Mouse (Mus musculus): ENCODE measurements around the gene Nif3l1. TPM values are rescaled to one million over a fixed set of nuclear protein-coding genes. Genes with fewer than 3 reads are reported as not detected.

Gene Nif3l1
- polyA plus RNA-seq, 1 experiment from 2014 or later, result 75.9 TPM

DNA sequence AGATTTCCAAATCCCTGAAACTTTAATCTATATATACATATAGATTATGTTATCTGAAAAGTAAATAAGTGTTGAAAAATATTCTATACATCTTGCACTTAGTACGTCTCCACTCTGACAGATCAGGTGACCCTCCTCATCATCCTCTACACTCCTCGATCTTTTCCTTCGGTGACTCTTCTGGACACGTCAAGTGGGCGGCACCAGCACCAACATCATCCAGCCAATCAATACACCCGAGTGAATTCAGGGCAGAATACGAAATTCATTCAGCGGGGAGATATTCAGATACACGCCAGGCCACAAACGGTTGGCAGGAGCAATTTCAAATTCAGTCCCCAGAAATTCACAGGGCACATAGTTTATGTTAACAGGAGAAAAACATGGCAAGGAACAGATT, 24.9 kb upstream of the Nif3l1 start:
- DNase-seq (ENCODE audit: low spot score), result no peak
- Histone ChIP-seq H3K4me3 (no peak overlapping the region), H3K36me3 (peaks cover 70% of the 10 kb centered on the region), H3K4me1 (replicated peaks) (peaks cover 21% of the 10 kb centered on the region), H3K27ac (no peak overlapping the region), H3K27me3 (ENCODE audit: insufficient read depth, poor library complexity, severe bottlenecking) (no peaks in the 10 kb centered on the region), H3K9me3 (no peaks in the 10 kb centered on the region)
- 91% methylated on average over 10 of the region's 10 CpGs for WGBS

DNA sequence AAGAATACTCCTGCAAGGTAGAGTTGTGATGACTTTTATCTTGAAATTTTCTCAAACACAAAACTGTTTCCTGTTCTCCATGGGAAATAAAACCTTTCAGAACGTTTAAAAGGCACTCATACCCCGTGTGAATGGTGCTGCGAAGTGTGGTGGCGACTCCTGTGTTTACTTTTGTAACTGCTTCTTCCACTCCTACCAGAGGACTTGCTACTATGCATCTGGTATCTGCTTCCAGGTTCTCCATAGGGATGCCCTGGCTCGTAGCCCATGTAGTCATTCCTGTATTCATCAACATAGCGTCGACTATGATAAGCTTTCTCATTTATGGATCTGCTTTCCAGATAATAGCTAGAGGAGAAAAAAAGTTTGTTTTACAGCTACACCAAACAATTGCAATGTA, 24.0 kb upstream of the Nif3l1 start:
- no peak overlapping the region for H3K4me3 ChIP-seq
- peaks cover 60% of the 10 kb centered on the region for H3K36me3 ChIP-seq
- no peaks in the 10 kb centered on the region for H3K27me3 ChIP-seq (ENCODE audit: insufficient read depth, poor library complexity, severe bottlenecking)
- DNase-seq (ENCODE audit: low spot score), result no peak
- H3K27ac ChIP-seq, result no peak overlapping the region
- 85% methylated on average over 7 of the region's 7 CpGs for WGBS
- H3K9me3 ChIP-seq, result no peaks in the 10 kb centered on the region
- H3K4me1 ChIP-seq (replicated peaks), result peaks cover 21% of the 10 kb centered on the region

DNA sequence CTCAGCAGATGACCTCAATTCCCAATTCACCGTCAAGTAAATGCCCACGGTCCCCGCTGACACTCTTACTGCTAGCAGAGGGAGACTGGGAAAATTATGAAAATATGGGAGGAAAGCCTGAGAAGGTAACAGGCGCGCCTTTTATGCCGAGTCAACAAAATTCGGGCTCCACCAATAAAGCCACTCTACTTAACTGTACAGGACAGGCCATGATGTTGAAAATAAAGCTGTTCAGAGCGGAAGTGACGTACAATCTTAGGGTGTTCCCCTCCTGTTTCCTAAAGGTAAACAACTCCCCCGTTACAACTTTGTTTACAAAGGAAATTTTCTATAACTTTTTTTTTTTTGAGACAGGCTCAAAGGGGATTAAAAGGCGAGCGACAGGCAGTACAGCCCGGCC, 22.1 kb upstream of the Nif3l1 start:
- H3K27ac ChIP-seq, result peak overlapping the region; percentile 100
- H3K4me3 ChIP-seq, result peak overlapping the region; percentile 99
- H3K27me3 ChIP-seq (ENCODE audit: insufficient read depth, poor library complexity, severe bottlenecking), result no peaks in the 10 kb centered on the region
- WGBS, result 16% methylated on average over 13 of the region's 13 CpGs
- no peaks in the 10 kb centered on the region for H3K9me3 ChIP-seq
- H3K4me1 ChIP-seq (replicated peaks), result peaks cover 21% of the 10 kb centered on the region
- H3K36me3 ChIP-seq, result peaks cover 41% of the 10 kb centered on the region
- DNase-seq (ENCODE audit: low spot score), result peak; percentile 28

- Histone ChIP-seq H3K27me3 (ENCODE audit: insufficient read depth, poor library complexity, severe bottlenecking) (no peaks in the 10 kb centered on the region), H3K4me3 (peak within 1 kb of the TSS; percentile 99), H3K4me1 (replicated peaks) (peaks cover 21% of the 10 kb centered on the region), H3K27ac (peak within 1 kb of the TSS; percentile 100), H3K9me3 (no peaks in the 10 kb centered on the region), H3K36me3 (peaks cover 34% of the 10 kb centered on the region)
- peak; percentile 94 for DNase-seq (ENCODE audit: low spot score)
- WGBS, result under 1% methylated on average over 79 of the region's 79 CpGs
These were observed 21.3 kb upstream of the Nif3l1 start, which contains the start of gene Clk1 for GRCm38 (mm10) chr1:58423371-58424248. Clk1 (minus strand) TSS chr1:58424066.

GRCm38 (mm10) chr1:58424551-58424950, 20.4 kb upstream of the Nif3l1 start:
- H3K9me3 ChIP-seq, result no peaks in the 10 kb centered on the region
- H3K4me3 ChIP-seq, result 0 out of 2 replicates have a peak overlapping the region, but pooled peaks have one; percentile 99
- H3K4me1 ChIP-seq (replicated peaks), result peaks cover 21% of the 10 kb centered on the region
- H3K27me3 ChIP-seq (ENCODE audit: insufficient read depth, poor library complexity, severe bottlenecking), result no peaks in the 10 kb centered on the region
- H3K27ac ChIP-seq, result no peak overlapping the region
- no peak for DNase-seq (ENCODE audit: low spot score)
- H3K36me3 ChIP-seq, result peaks cover 24% of the 10 kb centered on the region
- WGBS, result 87% methylated on average over 3 of the region's 3 CpGs

GRCm38 (mm10) chr1:58444691-58445090, 260 bp upstream of the Nif3l1 start:
- no peak for DNase-seq (ENCODE audit: low spot score)
- 12% methylated on average over 10 of the region's 10 CpGs for WGBS
- Histone ChIP-seq H3K36me3 (peaks cover 62% of the 10 kb centered on the region), H3K27ac (peak overlapping the region; percentile 93), H3K9me3 (no peaks in the 10 kb centered on the region), H3K4me1 (replicated peaks) (peaks cover 32% of the 10 kb centered on the region), H3K4me3 (peak overlapping the region; percentile 69), H3K27me3 (ENCODE audit: insufficient read depth, poor library complexity, severe bottlenecking) (no peaks in the 10 kb centered on the region)

DNA sequence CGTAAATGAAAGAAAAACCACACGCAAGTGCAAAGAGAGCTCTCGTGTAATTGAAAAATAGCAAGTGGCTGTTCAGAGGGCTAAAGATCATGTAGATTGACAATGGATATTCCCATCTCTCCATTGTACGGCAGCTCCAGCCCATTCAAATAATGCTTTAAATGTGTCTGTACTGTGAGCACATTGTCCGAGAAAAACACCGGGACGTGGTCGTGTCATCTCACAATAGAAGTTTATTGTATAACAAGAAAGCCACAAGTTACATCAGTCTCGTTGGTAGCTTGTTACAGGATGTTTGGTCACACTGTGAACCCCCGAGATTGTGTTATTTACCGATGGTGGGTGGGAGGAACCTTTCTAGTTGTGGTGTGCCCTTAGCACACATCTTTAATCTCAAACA, 910 bp downstream of the Nif3l1 start:
- peaks cover 62% of the 10 kb centered on the region for H3K36me3 ChIP-seq
- H3K9me3 ChIP-seq, result no peaks in the 10 kb centered on the region
- no peak for DNase-seq (ENCODE audit: low spot score)
- H3K27me3 ChIP-seq (ENCODE audit: insufficient read depth, poor library complexity, severe bottlenecking), result no peaks in the 10 kb centered on the region
- H3K27ac ChIP-seq, result peak overlapping the region; percentile 93
- peak overlapping the region; percentile 69 for H3K4me3 ChIP-seq
- peaks cover 32% of the 10 kb centered on the region for H3K4me1 ChIP-seq (replicated peaks)
- 13% methylated on average over 11 of the region's 11 CpGs for WGBS

DNA sequence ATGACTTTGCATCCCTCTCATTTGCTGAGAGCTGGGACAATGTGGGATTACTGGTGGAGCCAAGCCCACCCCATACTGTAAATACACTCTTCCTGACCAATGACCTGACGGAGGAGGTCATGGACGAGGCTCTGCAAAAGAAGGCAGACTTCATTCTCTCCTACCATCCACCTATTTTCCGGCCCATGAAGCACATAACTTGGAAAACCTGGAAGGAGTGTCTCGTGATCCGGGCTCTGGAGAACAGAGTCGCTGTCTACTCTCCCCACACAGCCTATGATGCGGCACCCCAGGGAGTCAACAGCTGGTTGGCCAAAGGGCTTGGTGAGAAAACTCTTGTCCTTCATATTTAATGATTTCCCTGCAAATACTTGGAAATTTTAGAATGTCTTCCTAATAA, 2.8 kb downstream of the Nif3l1 start:
- peaks cover 63% of the 10 kb centered on the region for H3K36me3 ChIP-seq
- H3K27ac ChIP-seq, result no peak overlapping the region
- H3K27me3 ChIP-seq (ENCODE audit: insufficient read depth, poor library complexity, severe bottlenecking), result no peaks in the 10 kb centered on the region
- 96% methylated on average over 7 of the region's 7 CpGs for WGBS
- H3K4me3 ChIP-seq, result no peak overlapping the region
- no peak for DNase-seq (ENCODE audit: low spot score)
- H3K4me1 ChIP-seq (replicated peaks), result peaks cover 32% of the 10 kb centered on the region
- H3K9me3 ChIP-seq, result no peaks in the 10 kb centered on the region

GRCm38 (mm10) chr1:58448396-58448795, 3.4 kb downstream of the Nif3l1 start:
- H3K27me3 ChIP-seq (ENCODE audit: insufficient read depth, poor library complexity, severe bottlenecking), result no peaks in the 10 kb centered on the region
- no peak overlapping the region for H3K4me3 ChIP-seq
- H3K9me3 ChIP-seq, result no peaks in the 10 kb centered on the region
- H3K27ac ChIP-seq, result no peak overlapping the region
- DNase-seq (ENCODE audit: low spot score), result no peak
- H3K4me1 ChIP-seq (replicated peaks), result peaks cover 32% of the 10 kb centered on the region
- 92% methylated on average over 7 of the region's 7 CpGs for WGBS
- peaks cover 69% of the 10 kb centered on the region for H3K36me3 ChIP-seq

DNA sequence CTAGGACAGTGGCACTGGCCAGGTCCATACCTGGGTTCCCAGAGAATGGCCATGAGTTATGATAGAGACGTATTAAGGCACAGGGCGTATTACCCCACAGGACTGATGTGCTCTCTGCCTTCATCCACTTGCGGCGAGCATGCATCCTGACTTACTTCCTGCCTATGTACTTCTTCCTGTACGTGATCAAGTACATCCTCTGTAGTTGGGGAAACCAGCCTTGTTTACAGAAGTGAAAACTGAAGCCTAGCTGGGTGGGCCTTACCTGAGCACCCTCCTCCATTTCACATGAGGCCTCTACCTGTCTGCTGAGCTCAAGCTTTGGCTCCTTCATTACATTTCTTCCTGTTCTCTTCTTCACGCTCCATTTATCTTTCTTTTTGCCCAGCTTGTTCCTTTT, 9.4 kb downstream of the Nif3l1 start:
- no peaks in the 10 kb centered on the region for H3K27me3 ChIP-seq (ENCODE audit: insufficient read depth, poor library complexity, severe bottlenecking)
- H3K36me3 ChIP-seq, result peaks cover 99% of the 10 kb centered on the region
- no peak overlapping the region for H3K4me3 ChIP-seq
- no peak overlapping the region for H3K27ac ChIP-seq
- WGBS, result 91% methylated on average over 6 of the region's 6 CpGs
- no peaks in the 10 kb centered on the region for H3K4me1 ChIP-seq (replicated peaks)
- no peak for DNase-seq (ENCODE audit: low spot score)
- H3K9me3 ChIP-seq, result no peaks in the 10 kb centered on the region

DNA sequence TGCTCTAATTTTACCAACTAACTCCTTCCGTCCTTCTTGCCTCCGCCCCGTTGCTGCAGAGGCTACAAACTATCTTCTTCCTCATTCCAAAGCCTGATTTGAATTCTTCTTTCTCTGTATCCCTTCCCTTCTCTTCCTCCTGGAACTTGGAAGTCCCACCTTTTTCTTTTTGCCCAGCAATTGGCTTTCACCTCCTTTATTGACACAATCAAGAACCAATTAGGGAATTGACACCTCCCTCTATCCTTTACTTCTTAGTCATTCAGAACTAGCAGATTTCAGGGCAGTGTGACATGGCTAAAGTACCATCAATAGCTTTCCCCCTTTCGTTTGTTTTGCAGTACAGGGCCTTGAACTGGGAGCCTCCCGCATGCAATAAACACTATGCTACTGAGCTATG, 13.2 kb downstream of the Nif3l1 start:
- DNase-seq (ENCODE audit: low spot score), result no peak
- no peaks in the 10 kb centered on the region for H3K9me3 ChIP-seq
- peaks cover 100% of the 10 kb centered on the region for H3K36me3 ChIP-seq
- no peaks in the 10 kb centered on the region for H3K4me1 ChIP-seq (replicated peaks)
- no peaks in the 10 kb centered on the region for H3K27me3 ChIP-seq (ENCODE audit: insufficient read depth, poor library complexity, severe bottlenecking)
- no peak overlapping the region for H3K27ac ChIP-seq
- WGBS, result 94% methylated on average over 5 of the region's 5 CpGs
- H3K4me3 ChIP-seq, result no peak overlapping the region

GRCm38 (mm10) chr1:58458867-58459266, 13.9 kb downstream of the Nif3l1 start:
- H3K9me3 ChIP-seq, result no peaks in the 10 kb centered on the region
- DNase-seq (ENCODE audit: low spot score), result no peak
- H3K36me3 ChIP-seq, result peaks cover 100% of the 10 kb centered on the region
- H3K4me3 ChIP-seq, result no peak overlapping the region
- no peaks in the 10 kb centered on the region for H3K4me1 ChIP-seq (replicated peaks)
- 98% methylated on average over 2 of the region's 2 CpGs for WGBS
- no peaks in the 10 kb centered on the region for H3K27me3 ChIP-seq (ENCODE audit: insufficient read depth, poor library complexity, severe bottlenecking)
- no peak overlapping the region for H3K27ac ChIP-seq

DNA sequence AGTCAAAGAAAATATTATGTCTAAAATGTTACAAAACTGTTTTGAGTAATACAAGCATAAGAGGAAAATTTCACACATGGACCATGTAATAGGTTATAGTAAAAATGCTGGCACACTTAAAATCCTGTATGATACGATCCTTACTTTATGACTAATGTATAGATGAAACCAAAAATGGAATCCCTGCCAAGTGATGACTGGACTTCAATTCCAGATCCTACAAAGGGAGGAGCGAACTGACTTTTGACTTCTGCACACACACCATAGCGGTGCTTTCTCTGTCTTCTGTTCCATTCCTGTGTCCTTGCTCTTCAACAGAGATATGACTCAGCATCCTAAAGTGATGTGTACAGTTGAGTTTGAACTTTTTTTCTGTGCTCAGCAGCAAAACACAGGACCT, 15.6 kb downstream of the Nif3l1 start:
- 98% methylated on average over 3 of the region's 3 CpGs for WGBS
- peaks cover 100% of the 10 kb centered on the region for H3K36me3 ChIP-seq

More for the DNA sequence above, 15.6 kb downstream of the Nif3l1 start:
- DNase-seq (ENCODE audit: low spot score), result no peak
- no peaks in the 10 kb centered on the region for H3K9me3 ChIP-seq
- no peak overlapping the region for H3K27ac ChIP-seq
- no peak overlapping the region for H3K4me3 ChIP-seq
- H3K27me3 ChIP-seq (ENCODE audit: insufficient read depth, poor library complexity, severe bottlenecking), result no peaks in the 10 kb centered on the region
- no peaks in the 10 kb centered on the region for H3K4me1 ChIP-seq (replicated peaks)
